Mouse (Mus musculus) olfactory bulb, adult 2 months (tissue): ENCODE results near the gene Traip. TPM values are rescaled to one million over a fixed set of nuclear protein-coding genes. Genes with fewer than 3 reads are reported as not detected.
A peak's percentile ranks its signal among the peaks of the same experiment; 100 is the strongest.

Source experiments
- H3K27ac ChIP-seq: fragments of 200-500 bp; 2 replicates; pipeline ENCODE4 v1.5.1; 2012; ENCODE audit warnings: low read depth, low read length; ENCODE audit not compliant: insufficient read depth
- H3K4me1 ChIP-seq: fragments of 200-500 bp; 2 replicates; pipeline ENCODE4 v1.6.1; 2012; ENCODE audit warnings: low read length; ENCODE audit not compliant: control insufficient read depth, insufficient read depth
- H3K4me3 ChIP-seq: fragments of 200-500 bp; 2 replicates; pipeline ENCODE4 v1.5.1; 2012; ENCODE audit warnings: mild to moderate bottlenecking, low read depth, low read length, moderate library complexity; ENCODE audit not compliant: insufficient read depth
- CTCF ChIP-seq: fragments of 200-500 bp; IDR thresholded peaks from 2 replicates; pipeline ENCODE4 v1.5.1; 2012; ENCODE audit warnings: low read depth, mild to moderate bottlenecking, low read length, moderate library complexity; ENCODE audit not compliant: insufficient read depth
- POLR2A ChIP-seq: fragments of 200-500 bp; IDR thresholded peaks from 2 replicates; pipeline ENCODE4 v1.6.1; 2012; ENCODE audit warnings: mild to moderate bottlenecking, low read depth, low read length, moderate library complexity; ENCODE audit not compliant: insufficient read depth
- WGBS: fragments of 180-500 bp; shearing (Covaris S2); methylation state at CpG from one replicate; pipeline ENCODE4 v1.1.7; 2018; 5-methylcytosine and 5-hydroxymethylcytosine counted together
- polyA plus RNA-seq: library from polyadenylated mRNA; stranded (reverse); fragments of >200 nt; gene quantifications from 2 replicates; pipeline ENCODE4 v1.2.4, GENCODE M21; 2012; ENCODE audit warnings: low replicate concordance; ENCODE audit not compliant: missing spikeins, insufficient read depth, insufficient read length

The Traip gene
- not detected in 2 replicates for polyA plus RNA-seq

DNA sequence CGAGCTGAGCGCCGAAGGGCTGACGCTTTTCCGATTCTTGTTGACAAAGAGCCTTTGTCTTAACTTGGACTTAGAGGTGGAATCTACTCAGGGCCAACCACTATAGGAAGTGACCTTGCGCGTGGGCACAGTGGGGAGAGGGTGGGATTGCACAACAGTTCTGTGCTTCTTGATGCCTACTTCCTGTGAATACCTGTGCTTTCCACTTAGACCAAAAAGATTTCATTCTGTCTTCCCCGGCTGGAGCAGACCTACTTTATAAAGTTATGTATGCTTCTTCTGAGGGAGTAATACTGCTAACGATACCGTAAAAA lies at the start of gene Traip:
Traip (plus strand) TSS at position 215 of the 314 bp plus-strand sequence.
- WGBS = 84% methylated on average over 10 of the region's 10 CpGs
- TF ChIP-seq POLR2A (no peak), CTCF (no peak)
- peaks cover 5% of the 10 kb centered on the region for H3K4me1 ChIP-seq
- H3K27ac ChIP-seq = peak within 1 kb of the TSS; percentile 77
- peak within 1 kb of the TSS; percentile 57 for H3K4me3 ChIP-seq

DNA sequence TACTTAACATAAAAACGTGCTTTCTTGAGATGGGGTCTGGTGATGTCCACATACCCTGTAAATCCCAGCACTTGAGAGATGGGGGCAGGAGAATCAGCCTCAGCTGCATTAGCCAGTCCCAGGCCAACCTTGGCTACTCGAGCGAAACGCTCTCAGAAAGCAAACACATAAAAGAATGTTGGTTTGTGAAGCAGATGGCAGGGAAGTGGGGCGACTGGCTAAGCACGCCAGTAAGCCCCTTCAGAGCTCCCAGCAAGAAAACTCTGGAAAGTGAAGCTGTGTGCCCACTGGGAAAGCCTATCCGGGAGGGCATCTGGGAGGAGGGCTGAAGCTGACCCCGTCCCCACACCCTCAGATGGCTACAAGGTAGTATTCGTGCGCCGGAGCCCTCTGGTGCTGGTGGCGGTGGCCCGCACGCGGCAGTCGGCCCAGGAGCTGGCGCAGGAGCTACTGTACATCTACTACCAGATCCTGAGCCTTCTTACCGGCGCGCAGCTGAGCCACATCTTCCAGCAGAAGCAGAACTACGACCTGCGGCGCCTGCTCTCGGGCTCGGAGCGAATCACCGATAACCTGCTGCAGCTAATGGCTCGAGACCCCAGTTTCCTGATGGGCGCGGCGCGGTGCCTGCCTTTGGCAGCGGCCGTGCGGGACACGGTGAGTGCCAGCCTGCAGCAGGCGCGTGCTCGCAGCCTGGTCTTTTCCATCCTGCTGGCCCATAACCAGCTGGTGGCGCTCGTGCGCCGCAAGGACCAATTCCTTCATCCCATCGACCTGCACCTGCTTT lies 48.9 kb upstream of the Traip start:
- WGBS = 16% methylated on average over 44 of the region's 44 CpGs
- H3K4me3 ChIP-seq = peak overlapping the region; percentile 29
- no peak for TF ChIP-seq POLR2A
- TF ChIP-seq CTCF = peak; percentile 76
- H3K4me1 ChIP-seq = peaks cover 13% of the 10 kb centered on the region
- no peak overlapping the region for H3K27ac ChIP-seq

DNA sequence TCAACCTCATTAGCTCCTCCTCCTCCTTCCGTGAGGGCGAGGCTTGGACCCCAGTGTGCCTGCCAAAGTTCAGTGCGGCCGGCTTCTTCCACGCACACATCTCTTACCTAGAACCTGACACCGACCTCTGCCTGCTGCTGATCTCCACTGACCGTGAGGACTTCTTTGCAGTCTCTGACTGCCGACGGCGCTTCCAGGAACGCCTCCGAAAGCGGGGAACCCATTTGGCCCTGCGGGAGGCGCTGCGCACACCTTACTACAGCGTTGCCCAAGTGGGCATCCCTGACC lies 48.4 kb upstream of the Traip start:
- peaks cover 18% of the 10 kb centered on the region for H3K4me1 ChIP-seq
- no peak overlapping the region for H3K27ac ChIP-seq
- TF ChIP-seq CTCF = no peak
- no peak for TF ChIP-seq POLR2A
- H3K4me3 ChIP-seq = no peak overlapping the region
- WGBS = 29% methylated on average over 17 of the region's 17 CpGs

DNA sequence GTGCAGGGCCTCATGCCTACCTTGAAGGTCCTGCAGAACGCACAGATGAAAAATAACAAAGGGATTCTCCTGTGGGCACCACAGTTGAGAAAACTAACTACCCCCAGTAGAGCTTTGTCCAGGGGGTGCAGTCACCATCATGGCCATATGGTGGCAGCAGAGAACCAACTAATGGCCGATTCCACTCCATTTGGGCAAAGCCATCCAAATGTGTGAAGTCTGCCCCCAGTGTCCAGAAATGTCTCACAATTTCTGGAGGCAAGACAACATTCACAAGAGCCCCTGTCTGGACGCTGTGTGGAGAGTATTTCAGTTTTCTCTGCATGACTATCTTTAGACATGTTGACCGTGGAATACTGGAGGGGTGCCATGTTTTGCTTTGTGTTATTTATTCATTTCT lies 45.2 kb upstream of the Traip start:
- under 1% methylated on average over 4 of the region's 4 CpGs for WGBS
- Histone ChIP-seq H3K4me3 (no peak overlapping the region), H3K27ac (no peak overlapping the region), H3K4me1 (peaks cover 35% of the 10 kb centered on the region)
- TF ChIP-seq POLR2A (no peak), CTCF (peak; percentile 31; the same call in 1 of the 2 replicates)

DNA sequence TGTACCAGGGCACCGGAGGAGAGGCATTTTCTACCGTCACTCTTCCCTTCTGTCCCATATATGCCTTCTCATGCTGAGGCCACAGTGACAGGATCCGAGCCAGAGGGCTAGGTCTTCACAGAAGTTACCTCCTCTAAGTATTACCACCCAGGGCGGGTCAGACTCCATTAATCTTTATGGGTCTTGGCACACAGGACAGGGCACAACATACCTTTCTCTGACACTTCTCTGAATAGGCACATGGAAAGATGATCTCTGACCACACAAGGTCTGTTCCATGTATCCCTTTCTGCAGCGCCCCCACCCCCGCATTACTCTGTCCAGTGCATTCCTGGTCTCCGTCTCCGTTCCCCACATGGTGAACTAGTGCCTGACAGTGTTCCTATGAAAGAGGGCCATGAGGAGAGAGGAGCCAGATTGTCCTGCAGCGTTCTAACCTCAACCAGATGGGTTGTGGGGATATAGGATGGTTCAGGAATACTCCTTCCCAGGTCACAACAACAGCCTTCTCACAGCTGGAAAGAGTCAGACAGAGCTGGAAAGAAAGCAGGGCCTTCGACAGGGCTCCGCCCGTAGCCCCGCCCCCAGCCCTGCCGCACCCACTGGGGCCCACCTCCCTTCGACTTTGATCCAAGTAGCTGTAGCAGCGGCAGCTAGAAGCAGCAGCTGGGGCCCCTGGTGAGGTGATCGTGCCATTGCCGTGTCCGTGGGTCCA lies 43.5 kb upstream of the Traip start, which contains the start of gene Mst1r:
Mst1r (plus strand) TSS at position 622 of the 715 bp plus-strand sequence.
- no peak within 1 kb of the TSS for H3K27ac ChIP-seq
- H3K4me1 ChIP-seq = peaks cover 30% of the 10 kb centered on the region
- 0 out of 2 replicates have a peak within 1 kb of the TSS, but pooled peaks have one; percentile 7 for H3K4me3 ChIP-seq
- TF ChIP-seq CTCF (no peak), POLR2A (no peak)
- 29% methylated on average over 19 of the region's 19 CpGs for WGBS

DNA sequence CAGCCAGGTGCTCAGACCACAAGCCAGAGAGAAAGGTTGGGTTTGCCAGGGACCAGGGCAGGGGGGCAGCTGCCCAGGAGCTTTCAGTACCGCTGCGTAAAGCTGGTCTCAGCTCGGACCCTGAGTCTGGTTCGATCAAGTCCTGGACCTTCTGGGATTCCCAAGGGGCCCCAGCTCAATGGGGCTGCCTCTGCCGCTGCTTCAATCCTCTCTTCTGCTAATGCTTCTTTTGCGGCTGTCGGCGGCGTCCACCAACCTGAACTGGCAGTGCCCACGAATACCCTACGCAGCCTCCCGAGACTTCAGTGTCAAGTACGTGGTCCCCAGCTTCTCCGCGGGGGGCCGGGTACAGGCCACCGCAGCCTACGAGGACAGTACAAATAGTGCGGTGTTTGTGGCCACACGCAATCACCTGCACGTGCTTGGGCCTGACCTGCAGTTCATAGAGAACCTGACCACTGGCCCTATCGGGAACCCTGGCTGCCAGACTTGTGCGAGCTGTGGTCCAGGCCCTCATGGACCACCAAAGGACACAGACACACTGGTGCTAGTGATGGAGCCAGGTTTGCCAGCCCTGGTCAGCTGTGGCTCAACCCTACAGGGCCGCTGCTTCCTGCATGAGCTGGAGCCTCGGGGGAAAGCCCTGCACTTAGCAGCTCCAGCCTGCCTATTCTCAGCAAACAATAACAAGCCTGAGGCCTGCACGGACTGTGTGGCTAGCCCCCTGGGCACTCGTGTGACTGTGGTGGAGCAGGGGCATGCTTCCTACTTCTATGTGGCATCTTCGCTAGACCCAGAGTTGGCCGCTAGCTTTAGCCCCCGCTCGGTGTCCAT lies 42.8 kb upstream of the Traip start:
- H3K4me3 ChIP-seq = 0 out of 2 replicates have a peak overlapping the region, but pooled peaks have one; percentile 7
- no peak for TF ChIP-seq CTCF
- TF ChIP-seq POLR2A = no peak
- 71% methylated on average over 31 of the region's 31 CpGs for WGBS
- H3K4me1 ChIP-seq = peaks cover 26% of the 10 kb centered on the region
- no peak overlapping the region for H3K27ac ChIP-seq

DNA sequence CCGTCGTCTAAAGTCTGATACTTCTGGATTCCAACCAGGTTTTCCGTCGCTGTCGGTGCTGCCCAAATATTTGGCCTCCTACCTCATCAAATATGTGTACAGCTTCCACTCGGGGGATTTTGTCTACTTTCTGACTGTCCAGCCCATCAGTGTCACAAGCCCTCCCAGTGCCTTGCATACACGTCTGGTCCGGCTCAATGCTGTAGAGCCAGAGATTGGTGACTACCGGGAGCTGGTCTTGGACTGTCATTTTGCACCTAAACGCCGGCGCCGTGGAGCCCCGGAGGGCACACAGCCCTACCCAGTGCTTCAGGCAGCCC lies 42.2 kb upstream of the Traip start:
- H3K4me3 ChIP-seq = no peak overlapping the region
- peaks cover 26% of the 10 kb centered on the region for H3K4me1 ChIP-seq
- H3K27ac ChIP-seq = no peak overlapping the region
- 89% methylated on average over 14 of the region's 14 CpGs for WGBS
- TF ChIP-seq POLR2A (no peak), CTCF (no peak)

DNA sequence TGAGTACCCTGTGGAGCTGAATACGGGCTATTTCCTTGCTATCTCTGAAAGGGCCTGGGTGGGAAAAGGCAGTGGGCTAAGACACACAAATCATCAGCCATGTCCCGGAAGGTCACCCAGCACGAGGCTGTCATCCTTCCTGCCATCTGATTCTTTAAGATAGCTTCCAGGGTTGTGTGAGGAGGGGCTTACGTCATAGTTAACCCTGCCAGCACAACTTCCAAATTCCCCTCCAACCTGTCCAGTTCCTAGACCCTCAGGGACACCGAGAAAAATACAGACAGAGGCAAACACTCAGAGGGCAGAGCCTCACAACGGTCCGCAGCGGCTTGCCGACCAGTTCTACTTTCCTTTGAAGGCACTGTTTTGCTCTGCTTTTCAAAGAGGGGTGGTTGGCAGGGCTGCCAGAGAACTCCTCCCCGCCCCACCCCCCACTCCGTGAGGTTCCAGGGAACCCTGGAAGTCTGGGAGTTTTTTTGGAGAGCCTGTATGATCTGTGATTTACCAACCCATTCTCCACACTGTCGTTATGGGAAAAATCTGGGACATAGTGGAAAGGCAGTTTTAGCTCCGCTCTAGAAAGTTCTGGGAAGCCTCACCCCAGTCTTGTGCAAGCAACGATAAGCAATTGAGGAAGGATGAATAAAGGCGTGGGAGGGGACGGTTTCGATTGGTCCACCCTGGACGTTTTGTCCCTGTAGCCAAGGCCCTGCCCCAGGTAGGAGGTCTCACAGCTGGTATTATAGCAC lies 41.4 kb upstream of the Traip start:
- H3K4me1 ChIP-seq = peaks cover 26% of the 10 kb centered on the region
- H3K4me3 ChIP-seq = no peak overlapping the region
- no peak overlapping the region for H3K27ac ChIP-seq
- 36% methylated on average over 18 of the region's 18 CpGs for WGBS
- TF ChIP-seq CTCF (no peak), POLR2A (no peak)
